Mouse (Mus musculus): Measurements from ENCODE around the gene Atrnl1.
A peak's percentile ranks its signal among the peaks of the same experiment; 100 is the strongest.
"Not testable (repeated sequence)": the region's sequence is repeated elsewhere in the genome, so short reads cannot be mapped to it uniquely, and the experiment has no call there.

Gene Atrnl1

DNA sequence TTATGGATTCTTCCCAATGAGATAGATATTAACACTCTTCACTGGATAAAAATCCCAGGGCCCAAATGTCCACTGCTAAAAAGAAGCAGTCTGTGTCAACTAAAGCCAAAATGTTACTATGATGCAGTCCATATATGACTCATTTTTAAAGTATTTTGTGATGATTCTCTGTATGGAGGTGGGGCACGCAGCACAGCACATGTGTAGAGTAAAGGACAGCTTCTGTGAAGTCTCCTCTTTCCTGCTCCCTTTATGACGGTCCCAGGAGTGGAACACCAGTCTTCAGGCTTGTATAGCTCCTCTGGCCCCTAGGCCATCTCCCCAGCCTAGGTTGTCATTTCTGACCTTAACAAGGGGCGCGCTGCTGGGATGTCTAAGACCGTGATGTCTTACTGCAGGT, 434.0 kb downstream of the Atrnl1 start:
- DNase-seq: no peak

GRCm38 (mm10) chr19:58046656-58047055, 435.8 kb downstream of the Atrnl1 start:
- no peak for DNase-seq

DNA sequence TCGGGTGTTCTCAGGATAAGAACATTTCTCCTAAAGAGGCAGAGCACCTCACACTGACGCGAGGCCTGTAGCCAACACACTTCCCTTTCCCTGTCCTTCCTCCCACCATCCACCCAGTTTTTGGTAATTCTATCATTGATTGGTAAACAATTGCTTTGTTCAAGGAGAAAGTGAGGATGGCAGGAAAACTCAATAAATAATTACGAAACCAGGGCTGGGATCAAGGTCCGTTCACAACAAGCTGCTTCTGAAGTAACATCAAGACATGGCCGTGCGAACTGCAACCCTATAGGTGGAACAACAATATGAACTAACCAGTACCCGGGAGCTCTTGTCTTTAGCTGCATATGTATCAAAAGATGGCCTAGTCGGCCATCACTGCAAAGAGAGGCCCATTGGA, 439.6 kb downstream of the Atrnl1 start:
- DNase-seq: not testable (repeated sequence)

DNA sequence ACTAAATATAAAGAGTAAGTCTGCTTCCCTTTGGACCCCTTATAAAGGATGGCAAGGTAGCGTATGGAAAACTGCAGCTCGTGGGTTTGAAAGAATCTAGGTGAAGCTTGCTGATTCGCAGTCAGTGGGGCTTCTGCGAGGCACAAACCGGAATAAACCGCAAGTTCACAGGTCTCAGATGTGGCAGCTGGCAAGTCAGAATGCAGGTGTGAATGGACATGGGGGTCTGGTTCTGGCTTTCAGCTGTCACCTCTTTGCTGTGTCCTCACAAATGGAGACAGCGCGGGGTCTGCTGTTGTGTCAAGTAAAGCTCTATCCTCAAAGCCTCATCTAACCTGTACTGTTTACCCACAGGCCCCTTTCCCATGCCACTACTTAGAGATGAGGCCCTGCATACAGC, 440.2 kb downstream of the Atrnl1 start:
- DNase-seq: peak; percentile 64

DNA sequence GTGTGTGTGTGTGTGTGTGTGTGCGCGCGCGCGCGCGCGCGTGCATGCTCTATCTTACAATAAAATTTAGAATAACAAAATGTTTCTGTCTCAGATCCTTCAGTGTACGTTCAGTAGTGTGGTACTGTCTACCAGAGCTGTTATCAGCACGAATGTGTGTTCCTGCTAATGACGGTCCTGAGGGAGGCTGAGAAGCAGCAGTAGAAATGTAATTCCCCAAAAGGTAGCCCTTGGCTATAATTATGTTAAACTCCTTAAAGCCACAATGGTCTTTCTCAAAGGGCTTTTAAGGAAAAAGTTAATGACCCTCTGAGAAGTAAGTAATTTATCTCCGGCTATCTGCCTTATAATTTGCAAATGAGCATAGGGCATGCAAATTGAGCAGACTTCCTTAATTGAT, 441.1 kb downstream of the Atrnl1 start:
- no peak for DNase-seq

- no peak for DNase-seq
Measured at GRCm38 (mm10) chr19:58052444-58053135, 441.8 kb downstream of the Atrnl1 start.

- DNase-seq: no peak
Measured at GRCm38 (mm10) chr19:58059719-58060118, 448.9 kb downstream of the Atrnl1 start.

DNA sequence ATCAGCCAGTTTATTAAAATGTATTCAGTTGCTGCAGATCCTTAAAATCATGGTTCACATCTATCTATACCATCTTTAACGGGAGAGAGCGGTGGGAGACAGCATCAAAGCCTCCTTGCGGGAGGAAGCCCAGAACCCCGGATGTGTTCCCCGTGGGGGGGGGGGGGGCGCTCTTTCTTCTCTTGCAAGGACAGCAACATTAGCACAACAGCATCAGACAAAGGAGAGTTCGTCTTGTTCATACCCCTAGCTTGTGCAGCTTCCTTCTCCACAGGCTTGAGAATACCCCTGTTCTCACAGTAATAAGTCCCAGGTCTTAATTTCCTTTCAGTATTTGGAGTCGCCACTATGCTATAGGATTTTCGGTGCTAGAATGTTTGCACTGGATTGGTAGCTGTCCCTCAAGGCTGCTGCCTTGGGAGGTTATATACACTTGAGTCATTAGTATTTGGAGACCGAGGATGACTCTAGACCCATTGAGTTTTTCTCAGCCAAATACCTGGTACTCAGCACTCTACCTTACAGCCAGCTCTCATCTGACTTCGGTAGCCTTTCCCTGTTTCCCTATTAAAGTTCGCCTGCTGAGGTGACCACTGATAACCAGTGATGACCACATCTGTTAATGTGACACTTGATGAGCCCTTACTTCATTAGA, 449.5 kb downstream of the Atrnl1 start:
- DNase-seq: no peak

- no peak for DNase-seq
Measured at GRCm38 (mm10) chr19:58060854-58061358, 450.1 kb downstream of the Atrnl1 start.

DNA sequence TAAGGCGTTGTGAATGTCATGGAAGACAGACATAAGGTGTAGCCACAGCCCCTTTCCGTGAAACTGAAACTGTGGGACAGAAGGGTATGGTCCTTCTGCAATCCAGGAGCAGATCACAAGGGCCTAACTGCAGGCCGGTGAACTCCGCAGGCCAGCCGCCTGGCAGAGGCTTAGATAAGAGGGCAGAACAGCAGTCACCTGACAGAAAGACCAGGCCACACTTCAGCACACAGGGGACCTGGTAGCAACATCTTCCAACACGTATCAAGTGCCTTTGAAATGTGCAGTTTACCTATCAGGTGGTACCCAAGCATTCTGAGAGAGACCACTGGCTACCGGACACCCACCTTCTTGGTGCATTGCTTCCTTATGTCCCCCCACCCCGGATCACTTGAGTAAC, 451.1 kb downstream of the Atrnl1 start:
- no peak for DNase-seq

DNA sequence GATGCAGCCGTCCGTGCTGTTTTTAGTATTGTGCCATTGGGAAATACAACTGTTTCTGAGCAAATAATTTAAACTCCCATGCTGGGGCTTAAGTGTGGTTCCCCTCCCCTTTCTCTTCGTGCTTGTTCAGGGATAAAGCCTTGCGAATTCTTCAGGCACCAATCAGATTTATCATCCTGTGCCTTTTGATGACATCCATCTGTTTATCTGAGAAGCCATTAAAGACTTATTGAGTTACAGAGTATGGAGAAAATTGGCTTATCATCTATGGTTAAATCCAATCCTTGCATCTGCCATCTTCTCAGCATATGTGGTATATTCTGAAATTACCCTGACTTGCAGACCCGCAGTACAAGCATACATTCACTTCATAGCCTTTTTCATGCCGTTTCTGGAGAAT, 452.7 kb downstream of the Atrnl1 start:
- DNase-seq: no peak

DNA sequence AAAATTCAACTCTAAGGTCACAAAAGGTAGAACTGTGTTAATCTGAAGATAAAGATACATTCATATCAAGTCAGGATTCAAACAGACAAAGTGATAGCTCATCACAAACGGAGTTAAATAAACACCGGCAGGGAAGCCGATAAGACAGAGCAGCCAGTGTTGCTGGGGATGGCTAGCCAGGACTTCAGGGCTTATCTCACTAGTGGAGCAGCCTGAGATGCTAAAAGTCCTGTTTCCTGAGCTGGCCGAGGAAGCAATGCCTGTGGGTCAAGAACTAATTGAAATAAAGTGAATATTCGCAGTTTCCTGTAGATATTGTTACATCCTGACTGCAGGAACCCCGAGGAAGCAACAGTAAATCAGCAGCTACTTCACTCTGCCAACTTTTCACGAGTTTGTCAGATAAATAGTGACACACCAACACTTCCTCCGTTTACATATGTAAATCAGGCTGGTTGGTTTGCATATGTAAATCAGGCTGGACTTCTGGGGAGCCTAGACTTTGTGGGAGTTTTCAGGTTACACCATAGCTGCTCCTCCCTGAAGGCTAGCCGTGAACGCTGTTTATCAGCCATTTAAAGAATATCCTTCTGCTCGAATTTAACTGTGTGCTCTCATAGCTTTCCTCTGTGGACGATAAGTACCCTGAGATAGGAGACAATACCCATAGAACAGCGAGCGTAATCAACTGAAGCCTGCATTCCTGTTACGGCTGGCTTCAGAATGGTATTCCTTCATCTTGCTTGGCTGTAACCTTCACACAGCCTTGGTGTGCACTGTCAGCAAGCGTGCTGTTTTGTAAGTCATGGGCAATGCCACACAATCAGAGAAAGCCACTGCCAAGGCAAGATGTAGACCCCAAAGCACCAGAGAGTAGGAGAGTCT, 453.5 kb downstream of the Atrnl1 start:
- DNase-seq: no peak

DNA sequence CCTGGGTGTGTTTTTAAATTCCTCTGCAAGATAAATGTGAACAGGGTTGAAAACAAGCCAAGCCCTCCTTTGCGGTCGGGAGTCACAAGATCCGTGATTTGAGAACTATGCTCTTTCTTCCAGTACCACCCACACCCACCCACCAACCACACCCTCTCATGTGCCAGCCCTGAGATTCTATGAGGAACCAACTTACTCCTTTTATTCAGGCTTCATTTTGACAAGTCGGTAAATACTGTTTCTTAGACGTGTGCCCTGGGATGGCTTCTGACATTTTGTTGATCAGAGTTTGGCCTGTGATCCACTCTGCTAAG, 454.1 kb downstream of the Atrnl1 start:
- no peak for DNase-seq

GRCm38 (mm10) chr19:58065514-58065913, 454.7 kb downstream of the Atrnl1 start:
- DNase-seq: no peak

GRCm38 (mm10) chr19:58068114-58068513, 457.3 kb downstream of the Atrnl1 start:
- DNase-seq: no peak

DNA sequence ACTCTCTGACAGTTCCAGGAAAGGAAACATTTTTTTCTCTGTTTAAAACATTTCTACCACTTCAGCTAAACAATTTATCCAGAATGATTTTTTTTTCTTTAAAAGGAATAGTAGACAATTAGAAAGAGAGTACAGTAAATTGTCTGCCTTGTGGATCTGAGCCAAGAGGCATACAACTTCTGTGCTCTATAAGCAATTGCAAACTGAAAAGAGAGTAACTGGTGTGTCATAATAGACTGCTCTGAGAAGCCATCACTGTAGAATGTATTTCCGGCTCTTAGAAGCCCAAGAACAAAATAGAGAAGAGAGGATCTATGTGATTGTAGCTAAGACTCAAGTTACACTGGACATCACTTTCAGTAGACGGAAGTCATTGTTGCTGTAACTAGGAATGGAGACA, 458.1 kb downstream of the Atrnl1 start:
- no peak for DNase-seq

- peak; percentile 41 for DNase-seq
Measured at GRCm38 (mm10) chr19:58072404-58072803, 461.6 kb downstream of the Atrnl1 start.

GRCm38 (mm10) chr19:58072846-58073245, 462.0 kb downstream of the Atrnl1 start:
- no peak for DNase-seq

GRCm38 (mm10) chr19:58075252-58075651, 464.4 kb downstream of the Atrnl1 start:
- no peak for DNase-seq

DNA sequence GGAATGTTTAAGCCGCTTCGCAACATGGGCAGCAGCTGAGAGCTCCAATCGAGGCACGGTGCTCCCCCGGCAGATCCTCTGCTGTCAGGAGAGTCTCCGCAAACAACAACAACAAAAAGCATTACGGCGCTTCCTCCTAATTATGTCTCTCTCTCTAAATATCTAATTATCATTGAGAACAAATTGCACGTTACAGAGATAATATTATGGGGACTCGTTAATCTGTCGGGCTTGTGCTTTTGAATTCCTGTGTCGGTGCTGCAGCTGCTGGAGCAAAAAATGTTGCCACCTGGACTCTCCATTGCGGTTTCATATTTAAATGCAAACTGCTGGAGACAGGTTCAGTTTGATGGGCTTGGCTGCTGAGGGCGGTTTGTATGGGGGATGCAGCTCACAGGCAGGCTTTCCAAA, 466.1 kb downstream of the Atrnl1 start:
- no peak for DNase-seq

DNA sequence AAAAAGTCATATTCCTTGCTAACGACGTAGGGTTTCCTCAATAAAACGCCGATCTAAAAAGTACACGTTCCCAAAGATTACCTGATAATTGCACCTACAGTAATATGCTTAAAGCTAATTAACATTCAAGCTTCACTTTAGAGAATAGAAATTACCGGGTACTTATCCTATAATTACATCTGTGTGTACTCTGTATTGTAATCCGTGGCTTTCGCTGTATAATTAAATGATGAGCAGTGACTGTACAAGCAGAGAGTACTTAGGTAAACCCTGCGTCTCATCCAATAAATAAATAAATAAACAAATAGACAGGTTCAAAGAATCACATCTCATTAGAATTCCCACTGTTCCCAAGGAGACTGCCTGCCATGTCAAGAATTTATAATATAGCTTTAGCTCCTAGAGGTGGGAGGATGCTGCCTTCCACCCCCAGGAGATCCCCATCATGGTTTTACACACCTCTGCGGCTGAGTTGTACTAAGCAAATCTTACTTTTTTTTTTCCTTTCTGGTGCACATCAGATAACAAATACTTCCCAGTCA, 466.8 kb downstream of the Atrnl1 start:
- DNase-seq: no peak

GRCm38 (mm10) chr19:58080168-58080567, 469.3 kb downstream of the Atrnl1 start:
- no peak for DNase-seq

DNA sequence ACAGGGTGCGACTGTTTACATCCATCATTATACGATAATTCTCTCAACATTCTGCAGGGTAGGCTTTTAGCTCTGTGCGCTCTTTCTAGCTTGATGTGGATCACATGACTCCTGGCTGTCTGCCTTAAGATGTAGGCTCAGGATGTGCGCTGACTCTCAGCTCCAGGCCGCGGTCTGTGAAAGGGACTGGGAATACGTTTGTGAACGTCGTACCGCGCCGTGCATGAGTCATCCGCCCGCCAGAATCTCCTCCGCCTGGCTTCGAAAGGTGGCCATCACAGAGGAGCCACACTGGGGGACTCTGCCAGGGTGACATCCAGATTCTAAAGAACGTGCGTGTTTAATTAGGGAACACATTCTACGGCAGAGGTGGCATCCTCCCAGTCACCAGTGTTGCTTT, 471.9 kb downstream of the Atrnl1 start:
- DNase-seq: no peak

Measured in thymus, postnatal 14 days (tissue).